ENCODE assay signal across 7 mouse cellular contexts in the genomic region with DNA sequence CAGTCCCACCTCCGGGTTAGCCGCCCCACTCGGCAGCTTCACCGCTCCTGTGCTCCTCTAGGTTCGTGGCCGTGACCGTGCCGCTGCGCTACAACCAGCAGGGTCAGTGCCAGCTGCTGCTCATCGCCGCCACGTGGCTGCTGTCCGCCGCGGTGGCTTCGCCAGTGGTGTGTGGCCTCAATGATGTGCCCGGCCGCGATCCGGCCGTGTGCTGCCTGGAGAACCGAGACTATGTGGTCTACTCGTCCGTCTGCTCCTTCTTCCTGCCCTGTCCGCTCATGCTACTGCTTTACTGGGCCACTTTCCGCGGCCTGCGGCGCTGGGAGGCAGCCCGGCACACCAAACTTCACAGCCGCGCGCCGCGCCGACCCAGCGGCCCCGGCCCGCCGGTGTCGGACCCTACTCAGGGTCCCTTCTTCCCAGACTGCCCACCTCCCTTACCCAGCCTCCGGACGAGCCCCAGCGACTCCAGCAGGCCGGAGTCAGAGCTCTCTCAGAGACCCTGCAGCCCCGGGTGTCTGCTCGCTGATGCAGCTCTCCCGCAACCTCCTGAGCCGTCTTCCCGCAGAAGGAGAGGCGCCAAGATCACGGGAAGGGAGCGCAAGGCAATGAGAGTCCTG. TPM values are rescaled to one million over a fixed set of nuclear protein-coding genes. Genes with fewer than 3 reads are reported as not detected.
DNase-seq lines count a peak whose midpoint lies in the region; ATAC-seq and TF ChIP-seq lines count a peak whose summit lies in the region.

No protein-coding gene starts in this region.

- peak overlapping the region; percentile 79 for H3K4me2 ChIP-seq in embryonic facial prominence, embryonic 14.5 days (ENCODE audit: low read depth, low read length)
- peak overlapping the region; percentile 67 for H3K4me2 ChIP-seq in hindbrain, embryonic 14.5 days (replicated peaks)
- peak overlapping the region; percentile 54 for H3K4me2 ChIP-seq in lung, postnatal 0 days (replicated peaks; ENCODE audit: low read depth, low read length)

- peaks cover 22% of the 10 kb centered on the region for H3K27me3 ChIP-seq in spleen, adult 2 months (ENCODE audit: control insufficient read depth, insufficient read depth, low read length)
- H3K27me3 ChIP-seq in embryonic facial prominence, embryonic 14.5 days (replicated peaks; ENCODE audit: control insufficient read depth, insufficient read depth, low read length): peaks cover 54% of the 10 kb centered on the region
- H3K27me3 ChIP-seq in hindbrain, embryonic 14.5 days (ENCODE audit: control insufficient read depth, insufficient read depth, low read length): peaks cover 51% of the 10 kb centered on the region
- peaks cover 45% of the 10 kb centered on the region for H3K27me3 ChIP-seq in lung, postnatal 0 days (replicated peaks; ENCODE audit: insufficient read depth, low read length)

- under 1% methylated on average over 52 of the region's 53 CpGs for WGBS in spleen, adult 2 months
- WGBS in embryonic facial prominence, embryonic 14.5 days: 2% methylated on average over 35 of the region's 53 CpGs
- WGBS in hindbrain, embryonic 14.5 days: under 1% methylated on average over 53 of the region's 53 CpGs
- 2% methylated on average over 45 of the region's 53 CpGs for WGBS in lung, postnatal 0 days

- ATAC-seq in embryonic facial prominence, embryonic 14.5 days (ENCODE audit: low read depth): no peak
- ATAC-seq in hindbrain, embryonic 14.5 days (ENCODE audit: low FRiP score): peak; percentile 21; the same call in 1 of the 2 replicates
- peak; percentile 58 for ATAC-seq in lung, postnatal 0 days

- H3K36me3 ChIP-seq in spleen, adult 2 months (ENCODE audit: control insufficient read depth, insufficient read depth, low read length): peaks cover 1% of the 10 kb centered on the region; the same call in 1 of the 2 replicates
- 0 out of 2 replicates have a peak, but pooled peaks cover 9% of the 10 kb centered on the region for H3K36me3 ChIP-seq in embryonic facial prominence, embryonic 14.5 days (ENCODE audit: control insufficient read depth, insufficient read depth, low read length)
- H3K36me3 ChIP-seq in hindbrain, embryonic 14.5 days (replicated peaks; ENCODE audit: control insufficient read depth, insufficient read depth): peaks cover 24% of the 10 kb centered on the region
- no peaks in the 10 kb centered on the region for H3K36me3 ChIP-seq in lung, postnatal 0 days (ENCODE audit: insufficient read depth, low read length)

- TF ChIP-seq CTCF in spleen, adult 2 months (IDR thresholded peaks at IDR 0.05; ENCODE audit: extremely low read depth, insufficient read depth, insufficient read length, insufficient replicate concordance): no peak
- TF ChIP-seq CTCF in lung, postnatal 0 days (IDR thresholded peaks at IDR 0.05): peak; percentile 33; the same call in 1 of the 2 replicates

- peak overlapping the region; percentile 62 for H3K9ac ChIP-seq in embryonic facial prominence, embryonic 14.5 days (ENCODE audit: low read depth, low read length)
- peak overlapping the region; percentile 51; the same call in 1 of the 2 replicates for H3K9ac ChIP-seq in hindbrain, embryonic 14.5 days
- H3K9ac ChIP-seq in lung, postnatal 0 days (replicated peaks; ENCODE audit: low read depth): no peak overlapping the region

- no peaks in the 10 kb centered on the region for H3K9me3 ChIP-seq in embryonic facial prominence, embryonic 14.5 days (ENCODE audit: control insufficient read depth, low read length)
- no peaks in the 10 kb centered on the region for H3K9me3 ChIP-seq in hindbrain, embryonic 14.5 days (ENCODE audit: control insufficient read depth, low read length)
- no peaks in the 10 kb centered on the region for H3K9me3 ChIP-seq in lung, postnatal 0 days (ENCODE audit: low read length)

- peak overlapping the region; percentile 15; the same call in 1 of the 2 replicates for H3K4me3 ChIP-seq in spleen, adult 2 months (ENCODE audit: extremely low read depth, insufficient read depth, insufficient read length)
- H3K4me3 ChIP-seq in embryonic facial prominence, embryonic 14.5 days (ENCODE audit: low read depth, low read length): peak overlapping the region; percentile 37
- H3K4me3 ChIP-seq in hindbrain, embryonic 14.5 days (replicated peaks; ENCODE audit: low read length): peak overlapping the region; percentile 36
- peak overlapping the region; percentile 15; the same call in 1 of the 2 replicates for H3K4me3 ChIP-seq in lung, postnatal 0 days (ENCODE audit: low read depth, low read length)

- DNase-seq in spleen, adult 2 months (ENCODE audit: low read depth in 1 of 2, low spot score in 2 of 2): no peak
- no peak for DNase-seq in spleen, postnatal 4 days (ENCODE audit: low spot score in 2 of 2)
- peak; percentile 26 for DNase-seq in embryonic facial prominence, embryonic 14.5 days (ENCODE audit: low spot score)
- DNase-seq in hindbrain, embryonic 14.5 days (ENCODE audit: low spot score): no peak
- peak; percentile 51 for DNase-seq in lung, postnatal 0 days (ENCODE audit: low spot score)
- peak; percentile 67 for DNase-seq in retina, postnatal 1 day
- no peak for DNase-seq in layer of hippocampus, adult 18-20 months (ENCODE audit: low spot score in 2 of 2)

- TF ChIP-seq EP300 in lung, postnatal 0 days (IDR thresholded peaks at IDR 0.05): no peak

- peaks cover 13% of the 10 kb centered on the region for H3K4me1 ChIP-seq in spleen, adult 2 months (ENCODE audit: control insufficient read depth, insufficient read depth, insufficient read length)
- H3K4me1 ChIP-seq in embryonic facial prominence, embryonic 14.5 days (ENCODE audit: control insufficient read depth, insufficient read depth, low read length): peaks cover 10% of the 10 kb centered on the region; the same call in 1 of the 2 replicates
- H3K4me1 ChIP-seq in hindbrain, embryonic 14.5 days (replicated peaks; ENCODE audit: control insufficient read depth, insufficient read depth, low read length): peaks cover 16% of the 10 kb centered on the region; the same call in 1 of the 2 replicates
- H3K4me1 ChIP-seq in lung, postnatal 0 days (ENCODE audit: insufficient read depth, low read depth, low read length): peaks cover 9% of the 10 kb centered on the region; the same call in 1 of the 2 replicates

- TF ChIP-seq POLR2A in spleen, adult 2 months (IDR thresholded peaks at IDR 0.05; ENCODE audit: low read depth, low read length): no peak

- H3K27ac ChIP-seq in spleen, adult 2 months (ENCODE audit: insufficient read depth, low read length): no peak overlapping the region
- no peak overlapping the region for H3K27ac ChIP-seq in embryonic facial prominence, embryonic 14.5 days (replicated peaks; ENCODE audit: low read depth, low read length)
- no peak overlapping the region for H3K27ac ChIP-seq in hindbrain, embryonic 14.5 days
- no peak overlapping the region for H3K27ac ChIP-seq in lung, postnatal 0 days (ENCODE audit: low read length)

RNA-seq across cellular contexts. Expression of gene Drd4, which starts 2.2 kb away (rescaled TPM):
- 0.09 and 0.22 TPM in 2 replicates for polyA plus RNA-seq in spleen, adult 2 months (2012; rRNA removed)
- 0.81 and 1.3 TPM in 2 replicates for polyA plus RNA-seq in embryonic facial prominence, embryonic 14.5 days (2014; fragmentation: Nextera tagmentation; extraction: Ambion mirVana)
- polyA plus RNA-seq in hindbrain, embryonic 14.5 days (2014; fragmentation: Nextera tagmentation; extraction: Ambion mirVana): 0.65 and 0.88 TPM in 2 replicates
- 0.12 and 0.17 TPM in 2 replicates for polyA plus RNA-seq in lung, postnatal 0 days (2015; fragmentation: Nextera tagmentation; extraction: Ambion mirVana)
- not detected for total RNA-seq in layer of hippocampus, adult 18-20 months (2021)

RNA-seq across cellular contexts. Expression of gene Sct, which starts 15.0 kb away (rescaled TPM):
- 1.6 and 4.5 TPM in 2 replicates for polyA plus RNA-seq in spleen, adult 2 months (2012; rRNA removed)
- polyA plus RNA-seq in embryonic facial prominence, embryonic 14.5 days (2014; fragmentation: Nextera tagmentation; extraction: Ambion mirVana): 9.9 and 13.8 TPM in 2 replicates
- polyA plus RNA-seq in hindbrain, embryonic 14.5 days (2014; fragmentation: Nextera tagmentation; extraction: Ambion mirVana): 3.2 and 4.1 TPM in 2 replicates
- polyA plus RNA-seq in lung, postnatal 0 days (2015; fragmentation: Nextera tagmentation; extraction: Ambion mirVana): 1.0 and 1.3 TPM in 2 replicates
- not detected for total RNA-seq in layer of hippocampus, adult 18-20 months (2021)

RNA-seq across cellular contexts. Expression of gene Cdhr5, which starts 17.4 kb away (rescaled TPM):
- 0.14 and 0.15 TPM in 2 replicates for polyA plus RNA-seq in spleen, adult 2 months (2012; rRNA removed)
- 0.21 TPM in 1 of 2 replicates, not detected in the other for polyA plus RNA-seq in embryonic facial prominence, embryonic 14.5 days (2014; fragmentation: Nextera tagmentation; extraction: Ambion mirVana)
- not detected in 2 replicates for polyA plus RNA-seq in hindbrain, embryonic 14.5 days (2014; fragmentation: Nextera tagmentation; extraction: Ambion mirVana)
- not detected in 2 replicates for polyA plus RNA-seq in lung, postnatal 0 days (2015; fragmentation: Nextera tagmentation; extraction: Ambion mirVana)
- not detected for total RNA-seq in layer of hippocampus, adult 18-20 months (2021)

RNA-seq across cellular contexts. Expression of gene Irf7, which starts 27.7 kb away (rescaled TPM):
- 105 and 160 TPM in 2 replicates for polyA plus RNA-seq in spleen, adult 2 months (2012; rRNA removed)
- 2.3 and 2.4 TPM in 2 replicates for polyA plus RNA-seq in embryonic facial prominence, embryonic 14.5 days (2014; fragmentation: Nextera tagmentation; extraction: Ambion mirVana)
- 1.4 and 1.6 TPM in 2 replicates for polyA plus RNA-seq in hindbrain, embryonic 14.5 days (2014; fragmentation: Nextera tagmentation; extraction: Ambion mirVana)
- 12.6 and 15.8 TPM in 2 replicates for polyA plus RNA-seq in lung, postnatal 0 days (2015; fragmentation: Nextera tagmentation; extraction: Ambion mirVana)
- total RNA-seq in layer of hippocampus, adult 18-20 months (2021): 1 to 10 TPM in 1 of 2 experiments, under 1 TPM in 1; 0.46 to 1.2 TPM

RNA-seq across cellular contexts. Expression of gene Deaf1, which starts 33.5 kb away (rescaled TPM):
- 15.3 and 15.9 TPM in 2 replicates for polyA plus RNA-seq in spleen, adult 2 months (2012; rRNA removed)
- polyA plus RNA-seq in embryonic facial prominence, embryonic 14.5 days (2014; fragmentation: Nextera tagmentation; extraction: Ambion mirVana): 72.7 and 82.7 TPM in 2 replicates
- polyA plus RNA-seq in hindbrain, embryonic 14.5 days (2014; fragmentation: Nextera tagmentation; extraction: Ambion mirVana): 187 TPM in 2 replicates
- polyA plus RNA-seq in lung, postnatal 0 days (2015; fragmentation: Nextera tagmentation; extraction: Ambion mirVana): 35.7 and 40.8 TPM in 2 replicates
- 10 to 100 TPM; 66.3 to 79.6 TPM for total RNA-seq in layer of hippocampus, adult 18-20 months (2021)

Comparison
In these comparisons a context has a peak if more than half of its experiments do, and no peak if none do; other contexts are left out.
1. DNase-seq: peak in embryonic facial prominence, embryonic 14.5 days (single experiment), lung, postnatal 0 days (single experiment) and retina, postnatal 1 day (single experiment); none in spleen, adult 2 months (0 of 2), spleen, postnatal 4 days (0 of 2), hindbrain, embryonic 14.5 days (single experiment) and layer of hippocampus, adult 18-20 months (0 of 2).
2. Peak in every context shown above with its lines, with median percentiles within 50 percentile points of each other: H3K4me3 ChIP-seq and H3K4me2 ChIP-seq.